In genomic region chr13:93399710-93400216, GRCm38 (mm10) we compare ENCODE assay signal across 11 mouse cellular contexts.
DNase-seq lines count a peak whose midpoint lies in the region; ATAC-seq and TF ChIP-seq lines count a peak whose summit lies in the region.
"Had no signal": no experiment of that assay in that cellular context is flagged by ENCODE, and none has a peak within 500 bp of the region (broad histone marks: within the 10 kb centered on the region; RNA-seq: fewer than 3 reads in every experiment).

No protein-coding gene starts in this region.

- peaks cover 3% of the 10 kb centered on the region for H3K9me3 ChIP-seq in heart, embryonic 16.5 days (replicated peaks; ENCODE audit: control insufficient read depth, low read length)
- H3K9me3 ChIP-seq in forebrain, embryonic 15.5 days: no peaks in the 10 kb centered on the region
- H3K9me3 ChIP-seq in hindbrain, embryonic 16.5 days (ENCODE audit: control insufficient read depth, low read length): peaks cover 5% of the 10 kb centered on the region
- H3K9me3 ChIP-seq: stomach, embryonic 15.5 days had no signal

- 53% methylated on average over 5 of the region's 5 CpGs for WGBS in heart, embryonic 16.5 days
- 85% methylated on average over 5 of the region's 5 CpGs for WGBS in forebrain, embryonic 15.5 days
- 86% methylated on average over 5 of the region's 5 CpGs for WGBS in hindbrain, embryonic 16.5 days

- H3K27me3 ChIP-seq in heart, embryonic 16.5 days (ENCODE audit: control insufficient read depth, insufficient read depth, low read length): no peaks in the 10 kb centered on the region
- no peaks in the 10 kb centered on the region for H3K27me3 ChIP-seq in forebrain, embryonic 15.5 days
- no peaks in the 10 kb centered on the region for H3K27me3 ChIP-seq in hindbrain, embryonic 16.5 days (replicated peaks; ENCODE audit: control insufficient read depth, insufficient read depth, low read length)
- H3K27me3 ChIP-seq: stomach, embryonic 15.5 days had no signal

- no peak overlapping the region for H3K9ac ChIP-seq in heart, embryonic 16.5 days (ENCODE audit: low read length)
- no peak overlapping the region for H3K9ac ChIP-seq in forebrain, embryonic 15.5 days (replicated peaks)
- H3K9ac ChIP-seq in hindbrain, embryonic 16.5 days (ENCODE audit: low read depth, low read length): no peak overlapping the region
- H3K9ac ChIP-seq: stomach, embryonic 15.5 days had no signal

- peaks cover 20% of the 10 kb centered on the region for H3K36me3 ChIP-seq in heart, embryonic 16.5 days (ENCODE audit: control insufficient read depth, insufficient read depth)
- peaks cover 10% of the 10 kb centered on the region for H3K36me3 ChIP-seq in forebrain, embryonic 15.5 days
- peaks cover 4% of the 10 kb centered on the region for H3K36me3 ChIP-seq in hindbrain, embryonic 16.5 days (ENCODE audit: control insufficient read depth, insufficient read depth, low read length)
- H3K36me3 ChIP-seq: stomach, embryonic 15.5 days had no signal

- peak overlapping the region; percentile 22; the same call in 1 of the 2 replicates for H3K4me2 ChIP-seq in heart, embryonic 16.5 days (ENCODE audit: low read depth, low read length)
- no peak overlapping the region for H3K4me2 ChIP-seq in forebrain, embryonic 15.5 days (replicated peaks)
- H3K4me2 ChIP-seq in hindbrain, embryonic 16.5 days (ENCODE audit: low read length): no peak overlapping the region
- H3K4me2 ChIP-seq: stomach, embryonic 15.5 days had no signal

- peak overlapping the region; percentile 30 for H3K4me3 ChIP-seq in gastrocnemius, adult 2 months
- no peak overlapping the region for H3K4me3 ChIP-seq in cortical plate, adult 2 months (ENCODE audit: insufficient read depth, low read length)
- H3K4me3 ChIP-seq in heart, embryonic 16.5 days (ENCODE audit: low read length): no peak overlapping the region
- no peak overlapping the region for H3K4me3 ChIP-seq in forebrain, embryonic 15.5 days
- H3K4me3 ChIP-seq in hindbrain, embryonic 16.5 days (ENCODE audit: low read length): no peak overlapping the region
- H3K4me3 ChIP-seq: stomach, embryonic 15.5 days had no signal

- ATAC-seq in heart, embryonic 16.5 days (replicated peaks; ENCODE audit: extremely low read depth, insufficient read depth, low FRiP score): peak; percentile 94
- no peak for ATAC-seq in forebrain, embryonic 15.5 days (replicated peaks)
- no peak for ATAC-seq in hindbrain, embryonic 16.5 days

- intact Hi-C loops in gastrocnemius, adult 2 months (cut with DNase I): loop anchor here (2.0 kb wide), 1 partner anchor 95 kb away; no protein-coding TSS in a partner anchor

- no peak for TF ChIP-seq CTCF in gastrocnemius, adult 2 months (IDR thresholded peaks at IDR 0.05)
- TF ChIP-seq CTCF in cortical plate, adult 2 months (IDR thresholded peaks at IDR 0.05; ENCODE audit: extremely low read depth, insufficient read depth, low read length): no peak

- peak; percentile 73 for DNase-seq in gastrocnemius, adult 2 months
- DNase-seq in gastrocnemius, postnatal 4 days (ENCODE audit: low spot score in 2 of 2): no peak
- peak; percentile 52 for DNase-seq in cerebellum, adult 11 months
- DNase-seq in MN1 (ENCODE audit: low spot score): no peak
- DNase-seq: adrenal gland, postnatal 25 days; kidney, postnatal 36 days had no signal

- peak overlapping the region; percentile 94 for H3K27ac ChIP-seq in gastrocnemius, adult 2 months
- H3K27ac ChIP-seq in cortical plate, adult 2 months (ENCODE audit: insufficient read depth, low read length): peak overlapping the region; percentile 70
- peak overlapping the region; percentile 91 for H3K27ac ChIP-seq in heart, embryonic 16.5 days (ENCODE audit: low read length)
- H3K27ac ChIP-seq in forebrain, embryonic 15.5 days (replicated peaks): no peak overlapping the region
- no peak overlapping the region for H3K27ac ChIP-seq in hindbrain, embryonic 16.5 days (ENCODE audit: low read depth, low read length)
- H3K27ac ChIP-seq: stomach, embryonic 15.5 days had no signal

- no peak for TF ChIP-seq POLR2A in cortical plate, adult 2 months (IDR thresholded peaks at IDR 0.05; ENCODE audit: extremely low read depth, insufficient read depth, low read length)

- H3K4me1 ChIP-seq in cortical plate, adult 2 months (ENCODE audit: control insufficient read depth, insufficient read depth, low read length): peaks cover 5% of the 10 kb centered on the region
- H3K4me1 ChIP-seq in heart, embryonic 16.5 days (ENCODE audit: control insufficient read depth, insufficient read depth, low read length): peaks cover 2% of the 10 kb centered on the region; the same call in 1 of the 2 replicates
- H3K4me1 ChIP-seq in forebrain, embryonic 15.5 days: no peaks in the 10 kb centered on the region
- no peaks in the 10 kb centered on the region for H3K4me1 ChIP-seq in hindbrain, embryonic 16.5 days (ENCODE audit: control insufficient read depth, insufficient read depth, low read depth, low read length)
- H3K4me1 ChIP-seq: stomach, embryonic 15.5 days had no signal

Comparison
In these comparisons a context has a peak if more than half of its experiments do, and no peak if none do; other contexts are left out.
1. DNase-seq: peak in gastrocnemius, adult 2 months (single experiment) and cerebellum, adult 11 months (single experiment); none in gastrocnemius, postnatal 4 days (0 of 2) and MN1 (single experiment).
2. H3K27ac ChIP-seq: peak in gastrocnemius, adult 2 months (single experiment), cortical plate, adult 2 months (single experiment) and heart, embryonic 16.5 days (single experiment); none in forebrain, embryonic 15.5 days (single experiment) and hindbrain, embryonic 16.5 days (single experiment).